Mouse (Mus musculus): ENCODE data around the gene Ostn.

Ostn gene

DNA sequence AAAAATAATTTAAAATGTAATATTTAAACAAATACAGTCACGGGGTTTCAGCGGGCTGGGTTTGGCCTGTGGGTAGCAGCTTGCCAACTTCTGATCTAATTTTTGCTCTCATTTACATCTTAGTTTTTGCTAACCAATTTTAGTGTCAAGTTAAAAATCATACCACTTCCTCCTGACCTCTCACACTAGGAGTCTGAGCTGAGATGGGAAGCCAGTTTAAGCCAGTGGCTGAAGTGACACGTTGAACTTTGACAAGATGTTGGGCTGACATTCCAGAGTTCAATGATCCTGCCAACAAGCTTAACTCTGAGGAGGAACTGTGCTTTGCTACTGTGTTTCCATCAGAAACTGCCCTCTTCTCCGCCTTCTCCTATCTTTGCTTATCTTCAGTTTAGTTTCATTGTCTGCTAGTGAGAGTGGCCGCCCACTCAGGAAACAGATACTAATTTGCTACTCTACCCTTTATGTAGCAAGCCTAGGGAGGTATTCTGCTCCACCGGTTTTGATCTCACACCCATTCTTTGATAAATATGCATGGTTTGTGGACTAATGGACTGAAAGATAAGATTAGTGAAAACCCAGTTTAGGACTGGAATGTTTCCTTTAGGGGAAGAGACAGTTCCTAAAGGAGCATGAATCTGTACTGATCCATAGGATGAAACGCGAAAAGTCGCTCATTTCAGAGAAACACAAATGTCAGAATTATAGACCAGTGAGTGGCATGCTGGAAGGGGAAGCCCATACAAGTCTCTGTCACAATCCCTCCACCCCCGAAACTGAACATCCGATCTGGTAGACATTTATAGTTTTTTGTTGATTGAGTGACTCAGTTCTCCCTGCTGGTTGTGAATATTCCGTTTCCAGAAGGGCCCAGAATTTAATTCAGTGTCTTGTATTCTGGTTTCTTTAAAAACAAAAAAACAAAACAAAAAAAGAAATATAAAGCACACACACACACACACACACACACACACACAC is 80.6 kb downstream of the Ostn start:
- no peak for DNase-seq (ENCODE audit: low spot score in 2 of 2)

DNA sequence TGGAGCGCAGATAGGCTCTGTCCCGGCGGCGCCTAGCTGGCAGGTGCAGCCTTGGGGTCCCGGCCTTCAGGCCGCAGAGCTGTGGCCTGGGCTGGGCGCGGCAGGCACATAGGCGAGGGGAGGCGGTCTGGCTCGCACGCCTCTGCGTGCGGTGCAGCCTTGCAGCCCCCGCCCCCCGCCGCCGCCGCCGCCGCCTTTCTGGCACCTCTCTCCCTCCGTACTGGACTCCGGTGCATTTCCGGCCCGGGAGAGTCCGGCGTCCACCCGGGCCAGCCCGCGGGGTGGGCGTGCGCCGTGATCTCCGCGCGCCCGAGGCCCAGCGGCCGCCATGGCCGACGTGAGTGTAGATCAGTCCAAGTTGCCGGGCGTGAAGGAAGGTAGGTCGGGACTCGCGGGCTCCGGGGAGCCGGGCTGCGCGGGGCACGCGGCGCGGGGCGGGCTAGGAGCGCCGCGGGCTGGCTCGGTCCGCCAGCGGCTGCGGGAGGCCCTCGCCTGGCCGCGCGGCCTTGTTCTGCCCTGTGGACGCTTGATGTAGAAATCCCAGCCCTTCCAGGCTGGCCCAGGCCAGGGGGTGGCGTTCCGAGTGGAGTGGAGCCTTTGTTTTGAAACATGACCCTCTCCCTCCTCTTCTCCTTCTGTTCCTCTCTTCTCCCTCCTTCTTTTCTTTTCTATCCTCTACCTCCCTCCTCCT is 81.6 kb downstream of the Ostn start, which contains the start of gene Ccdc50:
Gene Ccdc50, plus strand, starts transcription at position 109 of the 691 bp plus-strand sequence.
- peak; percentile 82 to 83 for DNase-seq (ENCODE audit: low spot score in 2 of 2)

DNA sequence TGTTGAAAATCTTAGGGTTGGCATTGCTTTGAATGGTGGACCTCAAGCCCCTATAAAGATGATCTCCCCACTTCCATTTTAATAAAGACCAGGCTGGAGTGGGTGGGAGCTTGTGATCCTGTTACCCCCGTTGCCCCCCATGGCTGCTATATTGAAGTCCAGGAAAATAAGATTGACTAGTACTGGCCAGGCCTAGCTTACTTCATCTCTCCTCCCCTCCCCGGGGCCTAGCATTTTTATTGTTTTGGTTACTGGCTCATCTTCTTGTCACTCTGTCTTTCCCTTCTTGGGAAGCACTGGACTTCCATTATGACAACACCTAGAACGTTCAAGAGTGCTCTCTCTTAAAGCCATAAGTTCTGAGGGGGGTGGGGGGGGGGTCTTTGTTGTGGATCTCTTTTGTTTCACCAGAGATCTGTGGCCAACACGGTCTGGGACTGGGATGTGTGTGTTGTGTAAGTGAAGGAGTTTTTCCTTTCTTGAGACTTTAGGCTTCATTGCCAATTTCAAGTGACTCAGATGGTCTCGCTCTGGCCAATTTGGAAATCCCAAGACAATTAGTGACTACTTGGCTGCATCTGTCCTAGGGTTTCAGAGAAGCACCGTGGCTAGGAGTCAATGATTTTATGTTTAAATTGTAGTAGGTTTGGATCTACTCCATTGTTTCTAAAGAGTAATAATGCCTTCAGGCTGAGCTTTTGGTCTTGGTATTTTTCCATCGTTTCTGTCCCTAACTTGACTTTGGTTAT is 82.4 kb downstream of the Ostn start:
- DNase-seq (ENCODE audit: low spot score in 2 of 2), result no peak

DNA sequence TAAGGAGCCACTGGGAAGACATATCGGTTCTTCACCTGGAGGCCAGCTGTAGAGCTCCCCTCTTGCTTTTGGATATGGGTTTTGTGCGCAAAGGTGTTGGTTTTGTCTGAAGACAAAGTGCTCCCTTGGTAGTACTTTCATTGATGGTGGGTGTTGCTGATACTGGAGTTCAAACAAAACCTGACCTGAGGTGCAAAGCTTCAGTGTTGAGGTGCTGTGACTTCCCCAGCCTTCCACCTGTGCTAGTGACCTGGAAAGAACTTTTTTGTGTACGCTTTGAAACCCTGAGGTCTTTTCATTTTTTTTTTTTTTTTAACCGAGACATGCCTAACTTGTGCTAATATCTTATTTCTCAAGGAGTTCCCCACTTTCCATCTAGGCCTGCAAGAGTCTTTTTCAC is 83.0 kb downstream of the Ostn start:
- DNase-seq (ENCODE audit: low spot score in 2 of 2), result no peak

DNA sequence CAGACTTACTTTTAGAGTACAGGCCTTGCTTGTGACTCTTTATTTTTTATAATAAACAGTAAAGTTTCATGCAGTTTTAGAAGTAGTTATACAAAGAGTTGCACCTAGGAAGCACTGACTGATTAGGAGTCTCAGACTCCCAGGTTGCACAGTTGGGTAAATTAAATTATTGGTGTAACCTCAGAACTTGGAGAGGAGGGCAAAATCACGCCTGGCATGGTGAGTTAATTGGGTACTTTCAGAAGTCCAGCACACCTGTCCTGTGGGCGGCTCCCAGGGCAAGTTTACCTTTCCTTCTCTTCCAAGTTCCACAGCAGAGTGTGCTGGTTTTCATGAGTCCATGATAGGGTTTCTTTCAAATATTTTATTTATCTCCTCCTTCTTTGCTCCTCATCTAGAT is 84.6 kb downstream of the Ostn start:
- no peak for DNase-seq (ENCODE audit: low spot score in 2 of 2)

DNA sequence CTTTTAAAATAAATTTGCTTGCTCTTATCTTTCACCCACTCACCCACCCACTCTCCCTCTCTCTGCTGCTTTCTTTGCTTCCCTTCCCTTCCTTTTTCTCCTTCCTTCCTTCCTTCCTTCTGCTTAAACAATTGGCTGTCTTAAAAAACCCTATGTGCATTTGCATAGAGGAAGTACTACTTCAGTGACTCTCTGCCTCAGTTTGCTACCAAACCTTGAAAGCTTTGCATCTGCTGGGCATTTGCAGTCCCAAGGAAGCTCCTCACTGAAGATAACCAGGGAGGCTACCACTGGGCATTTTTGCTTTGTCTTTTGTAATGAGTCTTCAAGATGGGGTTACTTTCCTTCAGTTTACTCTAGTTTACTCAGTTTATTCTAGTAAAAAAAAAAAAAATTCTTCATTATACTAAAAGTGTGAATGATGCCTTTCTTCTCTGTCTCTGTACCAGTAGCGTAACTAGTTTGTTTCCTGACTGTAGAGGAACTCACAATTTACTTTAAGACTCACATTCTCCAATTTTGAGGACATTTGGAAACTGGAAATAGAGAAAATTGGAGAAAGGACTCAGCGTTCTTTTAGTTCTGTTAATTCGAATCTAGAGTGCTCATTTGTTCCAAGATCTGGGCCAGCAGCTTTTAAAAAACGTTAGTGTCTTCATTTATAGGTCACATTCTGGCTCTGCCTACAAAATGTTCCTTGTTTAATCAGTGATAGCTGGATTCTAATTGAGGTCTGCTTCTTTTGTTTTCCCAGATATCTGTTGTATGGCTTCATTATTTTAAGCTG is 88.2 kb downstream of the Ostn start:
- DNase-seq (ENCODE audit: low spot score in 2 of 2), result no peak

DNA sequence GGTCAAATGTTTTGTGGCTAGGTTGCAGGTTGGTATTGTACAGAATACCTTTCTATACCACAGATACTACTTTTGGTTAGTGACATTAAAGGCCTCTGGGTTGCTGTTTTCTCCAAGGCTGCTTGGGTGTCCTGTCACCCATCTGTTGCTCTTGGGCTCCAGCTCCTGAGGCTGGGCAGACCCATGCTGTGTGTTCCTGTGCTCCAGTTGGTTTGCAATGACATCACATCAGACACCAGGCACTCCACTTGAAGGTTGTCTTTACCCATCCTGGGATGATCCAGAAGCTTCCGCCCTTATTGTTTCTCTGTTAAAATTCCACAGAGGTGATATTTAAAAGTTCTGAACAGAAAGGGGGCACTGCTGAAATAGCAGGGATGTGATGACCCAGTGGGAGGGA is 89.7 kb downstream of the Ostn start:
- no peak for DNase-seq (ENCODE audit: low spot score in 2 of 2)

DNA sequence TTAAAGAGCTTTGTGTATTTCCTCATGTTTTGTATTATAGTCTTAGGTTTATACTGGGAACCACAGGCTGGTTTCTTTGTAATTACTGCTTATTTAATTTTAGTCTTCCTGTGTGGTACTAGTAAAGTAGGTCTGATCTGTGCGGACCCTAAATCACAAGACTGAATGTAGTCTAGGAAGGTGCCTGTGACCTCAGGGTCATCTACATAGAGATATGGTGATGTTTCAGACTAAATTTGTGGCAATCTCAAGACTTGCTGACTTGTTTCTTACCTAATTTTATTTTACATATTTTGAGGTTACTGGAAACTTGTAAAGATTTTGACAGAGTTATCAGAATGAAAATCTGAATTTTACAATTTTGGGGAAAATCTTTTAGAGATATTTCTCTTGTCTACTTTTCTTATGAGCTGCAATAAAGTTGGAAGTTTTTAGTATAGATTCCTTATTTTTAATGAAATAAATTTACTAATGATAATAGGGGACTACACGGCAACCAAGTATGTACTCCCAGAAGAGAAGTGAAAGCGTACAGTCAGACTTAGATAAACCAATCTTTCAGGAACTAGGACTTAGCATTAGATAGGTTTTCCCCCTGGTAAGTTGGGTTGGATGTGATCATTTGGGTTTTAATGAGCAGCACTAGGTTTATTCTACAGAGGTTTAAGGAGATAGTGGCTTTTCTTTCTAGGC is 91.9 kb downstream of the Ostn start:
- no peak for DNase-seq (ENCODE audit: low spot score in 2 of 2)

DNA sequence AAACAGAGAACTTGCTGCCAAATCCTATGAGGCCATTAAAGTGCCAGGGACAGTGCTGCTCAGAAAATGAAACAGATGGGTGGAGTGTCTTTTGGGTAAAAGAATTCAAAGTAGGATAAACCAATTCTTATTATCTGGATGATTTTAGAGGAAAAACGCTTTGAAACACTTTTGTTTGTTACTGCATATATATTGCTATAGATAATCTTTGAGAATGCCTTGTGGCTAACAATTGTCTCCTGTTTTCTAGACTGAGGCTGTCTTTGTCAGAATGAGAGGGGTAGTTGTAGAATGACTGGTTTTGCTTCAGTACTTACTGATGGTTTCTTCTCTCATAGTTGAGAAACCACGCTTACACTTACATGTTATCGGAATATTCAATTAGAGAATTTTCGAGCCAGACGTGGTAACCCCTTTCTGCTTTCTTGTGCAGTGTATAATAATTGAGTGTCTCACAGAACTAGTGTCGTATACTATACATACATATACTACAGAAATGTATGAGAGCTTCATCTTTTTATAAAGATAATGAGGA is 92.5 kb downstream of the Ostn start:
- no peak for DNase-seq (ENCODE audit: low spot score in 2 of 2)
